Mouse (Mus musculus): ENCODE data around the gene Tmem259.

DNA sequence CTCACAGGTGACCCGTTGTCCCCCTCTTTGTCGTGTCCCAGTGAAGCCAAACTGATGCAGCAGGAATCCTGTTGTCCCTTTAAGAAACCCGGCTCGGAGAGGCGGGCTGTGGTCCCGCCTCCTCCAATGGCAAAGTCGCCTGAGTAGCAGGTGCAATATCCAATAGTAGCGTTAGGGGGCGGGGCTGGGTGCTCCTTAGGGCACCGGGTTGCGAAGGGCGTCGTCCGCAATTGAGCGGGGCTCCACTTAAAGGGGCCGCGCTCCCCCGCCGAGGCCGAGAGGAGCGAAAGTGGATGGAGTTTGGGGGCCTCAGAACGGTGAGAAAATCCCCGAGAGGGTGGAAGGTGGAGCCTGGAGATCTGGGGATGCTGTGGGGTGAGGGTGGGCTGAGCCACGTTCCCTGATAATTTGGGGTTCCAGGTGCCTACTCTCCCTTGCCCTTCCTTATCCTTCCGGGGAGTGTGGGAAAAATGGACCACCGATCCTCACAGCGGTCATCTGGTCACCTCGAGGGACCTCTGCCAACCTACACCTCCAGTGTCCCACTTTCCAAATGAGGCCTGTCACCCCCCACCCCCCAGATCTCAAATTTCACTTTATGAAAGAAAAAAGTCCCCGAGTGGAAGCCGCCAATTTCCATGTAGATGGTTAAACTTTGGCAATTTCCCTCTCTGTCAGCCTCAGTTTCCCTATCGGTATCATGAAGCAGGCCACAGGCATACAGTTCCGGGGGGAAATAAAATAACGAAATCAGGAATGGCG lies 12.3 kb upstream of the Tmem259 start, which contains the start of gene Abca7:
- TF ChIP-seq ZC3H11A (IDR thresholded peaks at IDR 0.05; ENCODE audit: borderline replicate concordance, low read depth, low read length) (no peak), HCFC1 (IDR thresholded peaks at IDR 0.05; ENCODE audit: borderline replicate concordance, insufficient read depth, low read length) (no peak), ZNF384 (IDR thresholded peaks at IDR 0.05; ENCODE audit: low read depth, low read length) (no peak), MAFK (IDR thresholded peaks at IDR 0.05; ENCODE audit: insufficient read depth, low read depth, low read length) (no peak), CHD2 (IDR thresholded peaks at IDR 0.05; ENCODE audit: low read depth, low read length) (peak; percentile 75)

Data from ES-E14 (cell line).